Mouse (Mus musculus) spleen, postnatal 36 days (tissue): Measurements from ENCODE around the gene Clic1.
"Not testable (repeated sequence)": the region's sequence is repeated elsewhere in the genome, so short reads cannot be mapped to it uniquely, and the experiment has no call there.

ENCODE experiments used
- DNase-seq, 2 experiments: peaks; one replicate each; pipeline ENCODE4 v3.0.0; 2022; ENCODE audit warnings: low spot score in 2 of 2, mixed read lengths in 1 of 2

Clic1 gene

DNA sequence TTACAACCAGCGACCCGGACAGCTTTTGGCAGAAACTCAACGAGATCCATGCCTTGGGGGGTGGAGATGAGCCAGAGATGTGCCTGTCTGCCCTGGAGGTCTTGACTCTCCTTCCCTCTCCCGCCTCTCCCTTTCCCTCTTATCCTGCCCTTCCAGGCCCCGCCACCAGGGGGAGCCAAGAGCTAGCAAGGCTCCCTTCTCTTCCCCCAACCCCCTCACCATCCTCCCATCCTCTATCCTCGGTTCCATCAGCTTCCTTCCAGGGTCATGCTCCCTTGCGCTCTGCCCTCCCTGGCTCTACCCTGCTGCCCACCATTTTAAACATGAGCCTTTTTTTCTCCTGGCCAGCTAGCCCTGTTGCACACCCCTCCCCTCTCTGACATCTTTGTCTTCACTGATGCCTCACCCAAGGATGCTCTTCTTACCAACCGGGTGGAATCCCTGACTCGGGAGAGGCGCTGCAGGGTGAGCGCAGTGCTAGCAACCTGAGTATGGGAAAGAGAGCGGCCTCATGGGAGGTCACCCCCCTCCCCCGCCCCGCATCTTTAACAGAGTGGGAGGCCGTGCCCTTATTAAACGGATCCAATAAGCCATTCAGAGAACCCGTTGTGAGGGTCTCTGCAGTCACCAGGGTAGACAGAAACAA lies 28.5 kb upstream of the Clic1 start:
- peak; percentile 74 to 78 for DNase-seq

DNA sequence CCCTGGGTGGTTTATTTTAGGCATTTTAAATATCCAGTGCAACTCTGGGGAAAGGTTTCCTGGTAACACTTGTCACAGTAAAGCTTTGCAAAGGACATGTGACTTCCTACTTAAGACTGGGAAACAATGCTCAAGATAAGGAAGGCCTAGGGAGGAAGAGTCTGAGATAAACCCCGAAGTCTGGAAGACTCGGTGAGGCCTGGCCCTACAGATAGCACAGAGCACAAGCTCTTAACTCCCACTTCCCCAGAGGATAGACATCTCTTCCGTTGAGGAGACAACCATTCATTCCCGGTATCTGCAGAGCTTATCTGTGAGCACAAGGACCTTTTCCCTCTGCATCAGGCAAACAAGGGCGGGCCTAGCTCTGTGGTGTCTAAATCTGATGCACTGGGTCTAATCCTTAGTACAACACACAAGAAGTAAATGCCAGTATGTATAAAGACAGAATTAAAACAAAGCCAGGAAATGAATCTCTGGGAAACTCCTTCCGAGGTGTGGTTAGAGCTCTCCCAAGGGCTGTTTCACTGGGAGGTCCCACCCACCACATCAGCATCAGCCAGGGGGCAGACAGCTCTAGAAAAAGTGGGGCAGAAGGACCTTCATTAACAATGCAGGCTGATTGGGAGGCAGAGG lies 27.8 kb upstream of the Clic1 start:
- no peak for DNase-seq

GRCm38 (mm10) chr17:35022541-35023060 lies 27.2 kb upstream of the Clic1 start:
- DNase-seq: no peak

GRCm38 (mm10) chr17:35023221-35023620 lies 26.5 kb upstream of the Clic1 start:
- DNase-seq: no peak

DNA sequence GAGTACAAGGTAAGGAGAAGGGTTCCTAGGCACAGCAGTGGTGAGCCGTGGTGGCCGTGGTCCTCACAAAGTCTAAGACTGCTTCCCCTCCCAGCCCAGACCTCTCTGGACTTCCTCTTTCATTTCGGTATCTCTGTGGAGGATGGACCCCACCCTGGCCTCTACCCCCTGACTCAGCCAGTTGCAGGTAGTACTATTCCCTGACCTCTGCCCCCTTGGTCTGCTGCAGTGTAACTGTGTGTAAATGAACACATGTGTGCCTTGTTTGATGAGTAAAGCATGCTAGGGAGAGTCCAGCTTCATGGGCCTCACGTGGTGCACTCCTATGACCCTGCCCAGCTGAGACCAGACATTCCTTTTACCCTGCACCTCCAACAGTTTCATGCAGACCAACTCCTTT lies 26.0 kb upstream of the Clic1 start:
- DNase-seq: peak; percentile 54 to 60

DNA sequence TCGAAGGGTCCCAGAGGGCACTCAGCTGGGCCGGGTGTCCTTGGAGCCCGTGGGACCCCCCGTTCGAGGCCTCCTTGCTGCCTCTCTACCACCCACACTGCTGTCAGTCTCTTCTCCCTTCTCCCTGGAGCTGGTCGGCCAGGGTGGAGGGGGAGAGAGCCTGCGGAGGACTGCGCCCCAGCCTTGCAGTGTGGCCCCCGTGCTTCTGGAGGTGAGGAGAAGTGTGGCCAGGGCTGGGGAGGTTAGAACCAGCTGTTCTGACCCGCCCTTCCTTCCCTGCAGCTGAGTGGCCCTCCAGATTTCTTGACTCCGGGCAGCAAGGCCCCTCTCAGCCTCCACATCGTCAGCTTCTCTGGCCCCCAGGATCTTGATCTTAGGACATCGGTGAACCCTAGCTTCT lies 25.5 kb upstream of the Clic1 start:
- no peak for DNase-seq

DNA sequence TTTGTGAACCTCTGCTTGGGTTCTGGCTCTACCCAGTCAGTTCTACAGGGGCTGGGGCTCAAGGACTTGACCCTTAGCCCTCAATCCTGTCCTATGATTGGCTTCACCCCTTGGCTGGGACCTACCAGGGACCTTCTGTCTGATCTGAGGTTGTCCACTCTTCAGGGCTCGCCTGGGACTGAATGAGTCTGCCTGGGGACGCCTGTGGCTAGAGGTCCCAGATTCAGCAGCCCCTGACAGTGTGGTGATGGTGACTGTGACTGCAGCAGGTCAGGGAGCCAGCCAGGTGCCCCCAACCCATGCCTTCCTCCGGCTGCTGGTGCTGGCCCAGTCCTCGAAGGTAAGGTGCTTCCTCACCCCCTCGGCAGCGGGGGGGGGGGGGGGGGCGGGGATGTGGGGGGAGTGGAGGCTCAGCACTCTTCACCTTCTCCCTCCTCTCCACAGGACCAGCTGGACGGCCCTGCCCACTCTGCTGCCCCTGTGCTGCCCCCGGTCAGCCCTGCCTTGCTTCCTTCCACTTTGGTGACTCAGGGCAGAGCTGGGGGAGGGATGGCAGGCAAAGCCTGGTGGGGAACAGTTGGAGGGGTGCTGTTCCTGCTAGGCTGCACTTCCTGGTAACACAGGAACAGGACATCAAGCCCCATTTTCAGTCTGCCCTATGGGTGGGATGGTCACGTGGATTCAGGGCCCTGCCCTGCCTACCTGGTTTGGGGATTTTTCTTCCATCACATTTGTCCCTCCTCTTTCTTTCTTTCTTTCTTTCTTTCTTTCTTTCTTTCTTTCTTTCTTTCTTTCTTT lies 24.9 kb upstream of the Clic1 start:
- no peak for DNase-seq

DNA sequence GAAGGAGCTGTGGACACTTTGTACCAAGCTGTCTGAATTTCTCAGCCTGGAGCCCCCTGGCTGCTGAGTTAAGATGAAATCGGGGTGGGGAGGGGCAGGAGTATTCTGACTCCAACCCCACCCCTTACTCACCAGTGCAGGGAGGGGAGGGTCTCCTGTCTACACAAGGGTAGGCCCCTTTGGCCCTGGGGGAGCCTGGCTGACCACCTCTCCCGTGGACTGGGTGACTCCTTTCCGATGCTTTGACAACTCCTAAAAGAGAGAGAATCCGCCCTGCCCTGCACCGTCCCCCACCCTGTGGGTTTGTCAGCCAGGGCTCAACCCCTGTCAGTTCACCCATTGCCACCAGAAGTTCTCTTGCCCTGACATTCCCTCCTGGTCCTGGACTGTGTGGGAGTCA lies 23.6 kb upstream of the Clic1 start:
- DNase-seq: no peak

GRCm38 (mm10) chr17:35027277-35028068 lies 22.3 kb upstream of the Clic1 start, which contains the start of gene Sapcd1:
Sapcd1 (minus strand) TSS chr17:35028016.
- DNase-seq: peak; percentile 57 to 61

- DNase-seq: no peak
Observed at GRCm38 (mm10) chr17:35028315-35028714, 21.5 kb upstream of the Clic1 start.

- no peak for DNase-seq
Observed at GRCm38 (mm10) chr17:35029691-35030532, 19.9 kb upstream of the Clic1 start.

GRCm38 (mm10) chr17:35031272-35031671 lies 18.5 kb upstream of the Clic1 start:
- no peak for DNase-seq

DNA sequence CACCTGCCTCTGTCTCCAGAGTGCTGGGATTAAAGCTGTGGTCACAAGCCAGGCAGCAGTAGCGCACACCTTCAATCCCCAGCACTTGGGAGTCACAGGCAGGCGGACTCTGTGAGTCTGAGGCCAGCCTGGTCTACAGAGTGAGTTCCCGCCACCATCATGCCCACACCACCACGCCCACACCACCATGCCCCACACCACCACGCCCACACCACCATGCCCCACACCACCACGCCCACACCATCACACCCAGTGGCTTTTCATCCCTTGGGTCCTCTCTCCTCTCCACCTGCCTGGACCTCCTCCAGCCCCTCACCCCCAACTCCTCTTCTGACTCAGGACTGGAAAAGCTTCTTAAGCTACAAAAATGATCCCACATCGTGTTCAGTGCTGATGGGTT lies 17.9 kb upstream of the Clic1 start:
- DNase-seq: no peak

- DNase-seq: no peak
Observed at GRCm38 (mm10) chr17:35032323-35032870, 17.4 kb upstream of the Clic1 start.

DNA sequence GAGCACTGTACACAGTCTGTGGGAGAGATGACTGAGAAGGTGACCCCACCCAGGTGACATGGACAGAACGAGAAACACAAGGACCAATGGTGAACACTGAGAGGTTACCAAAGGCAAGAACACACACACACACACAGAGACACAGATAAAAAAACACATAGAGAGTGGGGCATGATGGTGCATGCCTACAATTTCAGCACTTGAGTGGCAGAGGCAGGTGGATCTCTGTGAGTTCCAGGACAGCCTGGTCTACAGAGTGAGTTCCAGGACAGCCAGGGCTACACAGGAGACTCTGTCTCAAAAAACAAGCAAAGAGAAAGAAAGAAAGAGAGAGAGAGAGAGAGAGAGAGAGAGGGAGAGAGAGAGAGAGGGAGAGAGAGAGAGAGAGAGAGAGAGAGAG lies 16.1 kb upstream of the Clic1 start:
- not testable (repeated sequence) for DNase-seq

- DNase-seq: no peak
Observed at GRCm38 (mm10) chr17:35034896-35035295, 14.9 kb upstream of the Clic1 start.

GRCm38 (mm10) chr17:35039121-35039873 lies 10.5 kb upstream of the Clic1 start:
- no peak for DNase-seq

DNA sequence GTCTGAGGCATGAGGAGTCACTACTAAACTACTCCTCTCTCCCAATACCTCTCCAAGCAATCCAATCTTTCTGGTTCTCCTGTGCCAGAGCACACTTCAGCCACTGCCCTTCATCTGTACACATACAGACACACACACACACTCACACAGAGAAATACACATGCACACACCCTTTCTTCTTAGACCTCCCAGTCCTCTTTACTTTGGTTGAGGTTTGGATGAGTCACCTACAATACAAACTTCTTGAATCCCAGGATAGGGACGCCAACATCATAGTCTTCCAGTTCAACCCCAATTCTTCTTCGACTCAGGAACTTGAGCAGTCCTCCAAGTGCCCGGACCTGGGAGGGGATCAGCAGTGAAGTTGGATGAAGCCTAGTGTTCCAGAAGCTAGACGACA lies 6.0 kb upstream of the Clic1 start:
- DNase-seq: no peak

- no peak for DNase-seq
Observed at GRCm38 (mm10) chr17:35044904-35045806, 4.6 kb upstream of the Clic1 start.
